Mouse (Mus musculus) liver, embryonic 14.5 days (tissue): ENCODE measurements around the gene C1qtnf3. TPM values are rescaled to one million over a fixed set of nuclear protein-coding genes. Genes with fewer than 3 reads are reported as not detected.

Experiments
- ATAC-seq: fragments of 200-750 bp; cut with Nextera tagmentation; 2 replicates; pipeline ENCODE4 v1.8.0; 2017; ENCODE audit warnings: moderate number of reproducible peaks, mild to moderate bottlenecking, moderate library complexity; ENCODE audit not compliant: insufficient read depth
- DNase-seq, 3 experiments: peaks; one replicate each; pipeline ENCODE4 v3.0.0-alpha.2; 2012 to 2013; ENCODE audit warnings: low read depth in 3 of 3, low spot score in 3 of 3
- H3K27ac ChIP-seq: fragments of 300-500 bp; sonication (generic); 2 replicates; pipeline ENCODE4 v1.5.1; 2014; ENCODE audit warnings: moderate library complexity, mild to moderate bottlenecking, control low read depth, inconsistent platforms
- H3K27me3 ChIP-seq: fragments of 300-500 bp; sonication (generic); 2 replicates; pipeline ENCODE4 v1.6.1; 2014; ENCODE audit warnings: mild to moderate bottlenecking, low read length, moderate library complexity; ENCODE audit not compliant: control insufficient read depth, insufficient read depth
- H3K36me3 ChIP-seq: fragments of 300-500 bp; sonication (generic); replicated peaks from 2 replicates; pipeline ENCODE4 v1.6.1; 2014; ENCODE audit warnings: low read depth; ENCODE audit not compliant: control insufficient read depth, insufficient read depth
- H3K4me1 ChIP-seq, 2 experiments: fragments of 200-500 bp in 1 of 2; fragments of 300-500 bp in 1 of 2; sonication (generic) in 1 of 2; replicated peaks; 2 replicates each; pipeline ENCODE4 v1.6.1; 2012 to 2014; ENCODE audit warnings: antibody characterized with exemption in 1 of 2, inconsistent platforms in 1 of 2, low read length in 1 of 2; ENCODE audit not compliant: control insufficient read depth in 2 of 2, insufficient read depth in 2 of 2
- H3K4me2 ChIP-seq: fragments of 300-500 bp; sonication (generic); 2 replicates; pipeline ENCODE4 v1.6.1; 2014; ENCODE audit warnings: low read depth, mild to moderate bottlenecking, control low read depth, moderate library complexity
- H3K4me3 ChIP-seq, 2 experiments: fragments of 200-500 bp in 1 of 2; fragments of 300-500 bp in 1 of 2; sonication (generic) in 1 of 2; 2 replicates each; pipeline ENCODE4 v1.5.1; 2012 to 2014; ENCODE audit warnings: low read depth in 2 of 2, low read length in 2 of 2, mild to moderate bottlenecking in 2 of 2, control low read depth in 1 of 2, inconsistent platforms in 1 of 2, moderate library complexity in 1 of 2; ENCODE audit not compliant: insufficient read depth in 1 of 2
- H3K9ac ChIP-seq: fragments of 300-500 bp; sonication (generic); replicated peaks from 2 replicates; pipeline ENCODE4 v1.6.1; 2014; ENCODE audit warnings: mild to moderate bottlenecking, control low read depth, moderate library complexity
- H3K9me3 ChIP-seq: fragments of 300-500 bp; sonication (generic); 2 replicates; pipeline ENCODE4 v1.6.1; 2016; ENCODE audit warnings: low read length, mixed read lengths; ENCODE audit not compliant: control insufficient read depth
- CTCF ChIP-seq: IDR thresholded peaks from 2 replicates; pipeline ENCODE4 v1.5.1; 2016; ENCODE audit warnings: antibody characterized with exemption, low read depth, control low read depth
- EP300 ChIP-seq: IDR thresholded peaks from 2 replicates; pipeline ENCODE4 v1.6.1; 2016; ENCODE audit warnings: antibody characterized with exemption, low read depth
- WGBS: fragments of 180-500 bp; shearing (Covaris S2); extraction: QIAGEN DNeasy Blood & Tissue Kit; methylation state at CpG from one replicate; pipeline ENCODE4 v1.1.7; 2014; ENCODE audit not compliant: insufficient replicate concordance; 5-methylcytosine and 5-hydroxymethylcytosine counted together
- polyA plus RNA-seq, 2 experiments: library from polyadenylated mRNA; depleted of rRNA in 1 of 2; stranded (reverse) in 1 of 2; unstranded in 1 of 2; fragments of >200 nt; fragmentation: Nextera tagmentation in 1 of 2; extraction: Ambion mirVana in 1 of 2; gene quantifications; 2 replicates each; pipeline versions ENCODE4 v1.2.1 to v1.2.3; 2012 to 2014

Gene C1qtnf3
- polyA plus RNA-seq, 2 experiments: 0.02 TPM; not detected in 1

GRCm38 (mm10) chr15:10928633-10929270, 23.4 kb upstream of the C1qtnf3 start:
- WGBS: 64% methylated on average over 5 of the region's 5 CpGs
- H3K27ac ChIP-seq: no peak overlapping the region
- no peak overlapping the region for H3K9ac ChIP-seq
- H3K27me3 ChIP-seq: no peaks in the 10 kb centered on the region
- no peak overlapping the region for H3K4me2 ChIP-seq
- no peak for TF ChIP-seq CTCF
- ATAC-seq (no peak), DNase-seq (no peak)
- H3K36me3 ChIP-seq: no peaks in the 10 kb centered on the region
- peaks cover 0 to 2% of the 10 kb centered on the region in 2 experiments; a peak in 1 of 4 replicates for H3K4me1 ChIP-seq
- no peak overlapping the region for H3K4me3 ChIP-seq
- no peaks in the 10 kb centered on the region for H3K9me3 ChIP-seq

GRCm38 (mm10) chr15:10933930-10934329, 18.2 kb upstream of the C1qtnf3 start:
- no peak overlapping the region for H3K4me2 ChIP-seq
- no peak overlapping the region for H3K27ac ChIP-seq
- no peak for TF ChIP-seq EP300
- TF ChIP-seq CTCF: no peak
- H3K36me3 ChIP-seq: no peaks in the 10 kb centered on the region
- ATAC-seq (no peak), DNase-seq (no peak)
- WGBS: 8% methylated on average over 1 of the region's 1 CpGs
- H3K4me1 ChIP-seq: no peaks in the 10 kb centered on the region
- H3K27me3 ChIP-seq: no peaks in the 10 kb centered on the region
- H3K9me3 ChIP-seq: no peaks in the 10 kb centered on the region
- H3K9ac ChIP-seq: no peak overlapping the region
- H3K4me3 ChIP-seq: no peak overlapping the region

GRCm38 (mm10) chr15:10940148-10941108, 11.7 kb upstream of the C1qtnf3 start:
- no peak for DNase-seq
- ATAC-seq: no peak
- Histone ChIP-seq H3K4me3 (no peak overlapping the region), H3K9me3 (no peaks in the 10 kb centered on the region), H3K36me3 (no peaks in the 10 kb centered on the region), H3K27ac (no peak overlapping the region), H3K4me2 (no peak overlapping the region), H3K27me3 (no peaks in the 10 kb centered on the region), H3K4me1 (no peaks in the 10 kb centered on the region), H3K9ac (no peak overlapping the region)
- TF ChIP-seq EP300 (no peak), CTCF (no peak)
- WGBS: 63% methylated on average over 15 of the region's 15 CpGs

- no peaks in the 10 kb centered on the region for H3K9me3 ChIP-seq
- TF ChIP-seq CTCF (no peak), EP300 (no peak)
- DNase-seq (no peak), ATAC-seq (no peak)
- H3K27me3 ChIP-seq: no peaks in the 10 kb centered on the region
- no peaks in the 10 kb centered on the region for H3K36me3 ChIP-seq
- H3K9ac ChIP-seq: no peak overlapping the region
- H3K4me1 ChIP-seq: no peaks in the 10 kb centered on the region
- H3K4me3 ChIP-seq: no peak overlapping the region
- H3K4me2 ChIP-seq: no peak overlapping the region
- no peak overlapping the region for H3K27ac ChIP-seq
- 68% methylated on average over 6 of the region's 6 CpGs for WGBS
Observed at GRCm38 (mm10) chr15:10941901-10942300, 10.2 kb upstream of the C1qtnf3 start.

- Histone ChIP-seq H3K27ac (no peak overlapping the region), H3K4me3 (no peak overlapping the region)
Observed at GRCm38 (mm10) chr15:10947852-10948251, 4.3 kb upstream of the C1qtnf3 start.

More at GRCm38 (mm10) chr15:10947852-10948251, 4.3 kb upstream of the C1qtnf3 start:
- Histone ChIP-seq H3K36me3 (no peaks in the 10 kb centered on the region), H3K27me3 (no peaks in the 10 kb centered on the region), H3K9me3 (no peaks in the 10 kb centered on the region), H3K4me1 (peaks cover 0 to 2% of the 10 kb centered on the region in 2 experiments; a peak in 1 of 4 replicates), H3K9ac (no peak overlapping the region), H3K4me2 (no peak overlapping the region)
- ATAC-seq (no peak), DNase-seq (no peak)
- TF ChIP-seq CTCF (no peak), EP300 (no peak)
- 61% methylated on average over 1 of the region's 1 CpGs for WGBS
